Mouse (Mus musculus) liver, adult 2 months (tissue): ENCODE data around the gene Crybg1.

Source experiments
- CTCF ChIP-seq: fragments of 200-500 bp; IDR thresholded peaks from 2 replicates; pipeline ENCODE4 v1.5.1; 2011; ENCODE audit warnings: low read depth, low read length, control low read depth
- POLR2A ChIP-seq: fragments of 200-500 bp; IDR thresholded peaks from 2 replicates; pipeline ENCODE4 v1.6.1; 2011; ENCODE audit warnings: low read length, control low read depth; ENCODE audit not compliant: insufficient read depth; ENCODE audit errors: extremely low read depth

DNA sequence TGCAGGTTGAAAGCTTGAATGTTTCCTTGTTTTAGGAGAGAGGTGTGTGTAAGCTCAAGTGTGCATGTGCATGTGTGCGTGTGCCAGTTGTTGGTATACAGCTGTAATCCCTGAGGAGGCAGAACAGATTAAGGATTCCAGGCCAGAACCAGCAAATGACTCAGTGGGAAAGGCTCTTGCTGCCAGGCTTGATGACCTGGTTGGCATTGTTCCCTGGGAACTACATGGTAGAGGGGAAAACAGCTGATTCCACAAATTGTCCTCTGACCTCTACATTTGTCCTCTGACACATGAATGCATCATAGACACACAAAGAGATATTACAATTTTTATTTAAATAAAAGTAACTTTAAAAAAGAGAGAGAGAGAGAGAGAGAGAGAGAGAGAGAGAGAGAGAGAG, 122.5 kb downstream of the Crybg1 start:
- TF ChIP-seq CTCF (no peak), POLR2A (no peak)
